Mouse (Mus musculus): ENCODE measurements around the gene Haghl. TPM values are rescaled to one million over a fixed set of nuclear protein-coding genes. Genes with fewer than 3 reads are reported as not detected.
A peak's percentile ranks its signal among the peaks of the same experiment; 100 is the strongest.

The Haghl gene
- polyA plus RNA-seq, 1 experiment: 45.8 TPM

- Histone ChIP-seq H3K4me3 (replicated peaks; ENCODE audit: control insufficient read depth, low read depth, low read length) (peak overlapping the region; percentile 67), H3K27ac (ENCODE audit: control insufficient read depth, insufficient read depth, low read depth, low read length, poor library complexity) (peak overlapping the region; percentile 22; the same call in 1 of the 2 replicates), H3K4me1 (ENCODE audit: control insufficient read depth, insufficient read depth, low read length) (peaks cover 6% of the 10 kb centered on the region)
- TF ChIP-seq POLR2A (IDR thresholded peaks at IDR 0.05; ENCODE audit: borderline replicate concordance, control insufficient read depth, low read depth, low read length) (no peak), CTCF (IDR thresholded peaks at IDR 0.05; ENCODE audit: control insufficient read depth, insufficient read depth, low read length) (no peak)
- under 1% methylated on average over 37 of the region's 37 CpGs for WGBS
These were observed 10.8 kb upstream of the Haghl start for GRCm38 (mm10) chr17:25796211-25796771.

GRCm38 (mm10) chr17:25795609-25796092 is 10.2 kb upstream of the Haghl start, which contains the start of gene AC134908.4:
Gene AC134908.4, minus strand, starts transcription at chr17:25795659.
- 54% methylated on average over 6 of the region's 6 CpGs for WGBS
- Histone ChIP-seq H3K4me3 (replicated peaks; ENCODE audit: control insufficient read depth, low read depth, low read length) (peak within 1 kb of the TSS; percentile 67), H3K4me1 (ENCODE audit: control insufficient read depth, insufficient read depth, low read length) (peaks cover 7% of the 10 kb centered on the region), H3K27ac (ENCODE audit: control insufficient read depth, insufficient read depth, low read depth, low read length, poor library complexity) (peak within 1 kb of the TSS; percentile 22; the same call in 1 of the 2 replicates)
- no peak for TF ChIP-seq CTCF (IDR thresholded peaks at IDR 0.05; ENCODE audit: control insufficient read depth, insufficient read depth, low read length)
- TF ChIP-seq POLR2A (IDR thresholded peaks at IDR 0.05; ENCODE audit: borderline replicate concordance, control insufficient read depth, low read depth, low read length): no peak

GRCm38 (mm10) chr17:25794998-25795397 is 9.5 kb upstream of the Haghl start:
- Histone ChIP-seq H3K4me1 (ENCODE audit: control insufficient read depth, insufficient read depth, low read length) (peaks cover 7% of the 10 kb centered on the region), H3K27ac (ENCODE audit: control insufficient read depth, insufficient read depth, low read depth, low read length, poor library complexity) (no peak overlapping the region), H3K4me3 (replicated peaks; ENCODE audit: control insufficient read depth, low read depth, low read length) (no peak overlapping the region)
- TF ChIP-seq CTCF (IDR thresholded peaks at IDR 0.05; ENCODE audit: control insufficient read depth, insufficient read depth, low read length) (no peak), POLR2A (IDR thresholded peaks at IDR 0.05; ENCODE audit: borderline replicate concordance, control insufficient read depth, low read depth, low read length) (peak; percentile 15; the same call in 1 of the 2 replicates)
- WGBS: 89% methylated on average over 17 of the region's 17 CpGs

- H3K27ac ChIP-seq (ENCODE audit: control insufficient read depth, insufficient read depth, low read depth, low read length, poor library complexity): no peak overlapping the region
- WGBS: 87% methylated on average over 13 of the region's 13 CpGs
- peaks cover 7% of the 10 kb centered on the region for H3K4me1 ChIP-seq (ENCODE audit: control insufficient read depth, insufficient read depth, low read length)
- TF ChIP-seq CTCF (IDR thresholded peaks at IDR 0.05; ENCODE audit: control insufficient read depth, insufficient read depth, low read length): no peak
- no peak for TF ChIP-seq POLR2A (IDR thresholded peaks at IDR 0.05; ENCODE audit: borderline replicate concordance, control insufficient read depth, low read depth, low read length)
- H3K4me3 ChIP-seq (replicated peaks; ENCODE audit: control insufficient read depth, low read depth, low read length): no peak overlapping the region
These were observed 8.7 kb upstream of the Haghl start for GRCm38 (mm10) chr17:25794197-25794596.

GRCm38 (mm10) chr17:25792615-25793014 is 7.1 kb upstream of the Haghl start, which contains the start of gene Fam173a:
Gene Fam173a, minus strand, starts transcription at chr17:25792901.
- Histone ChIP-seq H3K27ac (ENCODE audit: control insufficient read depth, insufficient read depth, low read depth, low read length, poor library complexity) (peak within 1 kb of the TSS; percentile 92), H3K4me1 (ENCODE audit: control insufficient read depth, insufficient read depth, low read length) (peaks cover 7% of the 10 kb centered on the region), H3K4me3 (replicated peaks; ENCODE audit: control insufficient read depth, low read depth, low read length) (peak within 1 kb of the TSS; percentile 87)
- 1% methylated on average over 14 of the region's 14 CpGs for WGBS
- TF ChIP-seq CTCF (IDR thresholded peaks at IDR 0.05; ENCODE audit: control insufficient read depth, insufficient read depth, low read length) (no peak), POLR2A (IDR thresholded peaks at IDR 0.05; ENCODE audit: borderline replicate concordance, control insufficient read depth, low read depth, low read length) (0 out of 2 replicates have a peak, but pooled peaks have one; percentile 40)

- TF ChIP-seq POLR2A (IDR thresholded peaks at IDR 0.05; ENCODE audit: borderline replicate concordance, control insufficient read depth, low read depth, low read length): peak; percentile 78; the same call in 1 of the 2 replicates
- TF ChIP-seq CTCF (IDR thresholded peaks at IDR 0.05; ENCODE audit: control insufficient read depth, insufficient read depth, low read length): no peak
- peak overlapping the region; percentile 92 for H3K27ac ChIP-seq (ENCODE audit: control insufficient read depth, insufficient read depth, low read depth, low read length, poor library complexity)
- H3K4me3 ChIP-seq (replicated peaks; ENCODE audit: control insufficient read depth, low read depth, low read length): peak overlapping the region; percentile 87
- under 1% methylated on average over 45 of the region's 45 CpGs for WGBS
- H3K4me1 ChIP-seq (ENCODE audit: control insufficient read depth, insufficient read depth, low read length): peaks cover 7% of the 10 kb centered on the region
These were observed 6.5 kb upstream of the Haghl start for GRCm38 (mm10) chr17:25791843-25792527.

- H3K4me1 ChIP-seq (ENCODE audit: control insufficient read depth, insufficient read depth, low read length): peaks cover 7% of the 10 kb centered on the region
These were observed 5.9 kb upstream of the Haghl start for GRCm38 (mm10) chr17:25791320-25791842.

More at GRCm38 (mm10) chr17:25791320-25791842, 5.9 kb upstream of the Haghl start:
- WGBS: 26% methylated on average over 19 of the region's 19 CpGs
- no peak for TF ChIP-seq POLR2A (IDR thresholded peaks at IDR 0.05; ENCODE audit: borderline replicate concordance, control insufficient read depth, low read depth, low read length)
- TF ChIP-seq CTCF (IDR thresholded peaks at IDR 0.05; ENCODE audit: control insufficient read depth, insufficient read depth, low read length): no peak
- no peak overlapping the region for H3K27ac ChIP-seq (ENCODE audit: control insufficient read depth, insufficient read depth, low read depth, low read length, poor library complexity)
- peak overlapping the region; percentile 87 for H3K4me3 ChIP-seq (replicated peaks; ENCODE audit: control insufficient read depth, low read depth, low read length)

Data from bone marrow, adult 2 months (tissue).